Mouse (Mus musculus): ENCODE data around the gene Slc44a4. TPM values are rescaled to one million over a fixed set of nuclear protein-coding genes. Genes with fewer than 3 reads are reported as not detected.
"Not testable (repeated sequence)": the region's sequence is repeated elsewhere in the genome, so short reads cannot be mapped to it uniquely, and the experiment has no call there.

The Slc44a4 gene
- total RNA-seq, 2 experiments from 2014 or later: 0.55 to 0.66 TPM

DNA sequence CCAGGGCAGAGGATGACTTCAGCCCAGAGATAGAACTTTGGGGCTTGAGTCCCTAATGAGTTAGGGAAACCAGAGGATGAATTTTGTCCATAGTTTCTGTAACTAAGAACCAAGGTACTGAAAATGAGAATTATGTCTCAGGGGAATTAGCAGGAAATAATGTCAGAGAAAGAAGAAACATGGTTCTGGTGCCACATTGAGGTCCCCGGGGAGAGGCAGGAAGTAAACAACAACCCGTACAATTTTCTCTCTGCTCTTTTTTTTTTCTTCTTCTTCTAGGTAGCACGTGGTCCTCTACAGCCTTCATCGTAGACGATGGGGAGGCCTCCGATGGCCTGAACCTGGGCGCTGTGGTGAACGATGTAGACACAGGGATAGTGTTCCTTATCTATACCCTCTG is 18.0 kb downstream of the Slc44a4 start:
- no peak for DNase-seq (ENCODE audit: low spot score in 2 of 2)
- intact Hi-C loops (cut with DNase I): no loop called here

- DNase-seq (ENCODE audit: low spot score in 2 of 2): peak in 1 of 2 experiments; percentile 18
- intact Hi-C loops (cut with DNase I): no loop called here
Measured at GRCm38 (mm10) chr17:34934031-34934430, 19.8 kb downstream of the Slc44a4 start.

- no peak for DNase-seq (ENCODE audit: low spot score in 2 of 2)
- intact Hi-C loops (cut with DNase I): no loop called here
Measured at GRCm38 (mm10) chr17:34934830-34935229, 20.6 kb downstream of the Slc44a4 start.

- no peak for DNase-seq (ENCODE audit: low spot score in 2 of 2)
- intact Hi-C loops (cut with DNase I): no loop called here
Measured at GRCm38 (mm10) chr17:34937960-34938505, 23.8 kb downstream of the Slc44a4 start.

GRCm38 (mm10) chr17:34941344-34942041 is 27.2 kb downstream of the Slc44a4 start:
- DNase-seq (ENCODE audit: low spot score in 2 of 2): no peak
- intact Hi-C loops (cut with DNase I): no loop called here

DNA sequence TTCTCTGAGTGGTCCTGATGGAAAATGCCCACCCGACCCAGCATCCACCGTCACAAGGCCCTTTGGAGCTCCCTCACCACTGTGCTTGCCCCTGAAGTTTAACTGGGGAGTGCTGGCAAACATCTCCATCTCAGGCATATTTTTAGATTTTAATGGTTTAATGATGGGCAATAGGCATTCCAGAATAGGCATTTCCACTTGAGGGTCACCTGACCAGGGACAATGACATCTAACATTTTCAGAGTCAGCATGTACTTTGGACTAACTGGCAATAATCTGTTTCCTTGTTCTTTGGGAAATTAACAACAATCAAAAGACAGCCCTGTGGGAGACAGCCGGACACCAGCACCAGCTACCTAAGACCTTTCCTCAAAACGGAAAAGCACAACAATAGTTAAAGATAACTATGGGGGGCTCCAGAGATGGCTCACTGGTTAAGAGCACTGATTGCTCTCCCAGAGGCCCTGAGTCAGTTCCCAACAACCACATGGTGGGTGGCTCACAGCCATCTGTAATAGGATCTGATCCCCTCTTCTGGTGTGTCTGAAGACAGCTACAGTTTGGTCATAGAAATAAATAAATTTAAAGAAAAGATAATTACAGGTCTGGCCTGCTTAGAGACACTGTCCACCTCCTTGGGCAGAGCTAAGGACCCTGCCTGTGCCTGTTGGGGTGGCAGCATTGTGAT is 29.0 kb downstream of the Slc44a4 start:
- intact Hi-C loops (cut with DNase I): no loop called here
- no peak for DNase-seq (ENCODE audit: low spot score in 2 of 2)

- intact Hi-C loops (cut with DNase I): no loop called here
Measured at GRCm38 (mm10) chr17:34944362-34944761, 30.1 kb downstream of the Slc44a4 start.

DNA sequence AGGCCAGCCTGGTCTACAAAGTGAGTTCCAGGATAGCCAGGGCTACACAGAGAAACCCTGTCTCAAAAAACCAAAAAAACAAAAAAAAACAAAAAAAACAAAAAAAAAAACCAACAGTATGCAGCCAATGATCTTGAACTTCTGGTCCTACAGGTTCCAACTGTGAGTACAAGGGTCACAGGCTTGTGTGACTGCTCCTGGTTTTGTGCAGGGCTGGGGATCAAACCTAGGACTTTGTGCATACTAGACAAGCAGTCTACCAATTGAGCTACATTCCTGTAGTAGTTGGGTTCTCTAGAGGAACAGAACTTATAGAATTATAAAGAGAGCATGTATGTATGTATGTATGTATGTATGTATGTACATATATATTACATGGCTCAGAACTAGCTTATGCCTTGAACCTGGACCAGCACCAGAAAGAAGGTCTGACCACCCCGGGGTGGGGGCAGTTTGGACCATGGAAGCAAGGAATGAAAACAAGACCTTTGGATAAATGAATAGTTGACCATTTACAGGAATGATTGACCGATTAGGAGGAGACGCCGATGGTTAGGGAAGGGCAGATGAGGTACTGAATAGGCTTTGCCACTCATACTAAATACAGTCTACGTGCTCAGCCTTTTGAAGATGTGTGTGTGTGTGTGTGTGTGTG is 32.3 kb downstream of the Slc44a4 start:
- DNase-seq (ENCODE audit: low spot score in 2 of 2): no peak
- intact Hi-C loops (cut with DNase I): loop anchor here (1.0 kb wide), 1 partner anchor 91 kb away; no protein-coding TSS in a partner anchor

More at GRCm38 (mm10) chr17:34944362-34944761, 30.1 kb downstream of the Slc44a4 start:
- no peak for DNase-seq (ENCODE audit: low spot score in 2 of 2)

- peak in 1 of 2 experiments; percentile 16 for DNase-seq (ENCODE audit: low spot score in 2 of 2)
- intact Hi-C loops (cut with DNase I): loop anchor here (1.0 kb wide), 1 partner anchor 92 kb away; no protein-coding TSS in a partner anchor
Measured at GRCm38 (mm10) chr17:34947606-34948005, 33.3 kb downstream of the Slc44a4 start.

GRCm38 (mm10) chr17:34948721-34949552 is 34.7 kb downstream of the Slc44a4 start:
- intact Hi-C loops (cut with DNase I); DNase-seq (ENCODE audit: low spot score in 2 of 2): not testable (repeated sequence)

GRCm38 (mm10) chr17:34949553-34949969 is 35.3 kb downstream of the Slc44a4 start:
- intact Hi-C loops (cut with DNase I): no loop called here

DNA sequence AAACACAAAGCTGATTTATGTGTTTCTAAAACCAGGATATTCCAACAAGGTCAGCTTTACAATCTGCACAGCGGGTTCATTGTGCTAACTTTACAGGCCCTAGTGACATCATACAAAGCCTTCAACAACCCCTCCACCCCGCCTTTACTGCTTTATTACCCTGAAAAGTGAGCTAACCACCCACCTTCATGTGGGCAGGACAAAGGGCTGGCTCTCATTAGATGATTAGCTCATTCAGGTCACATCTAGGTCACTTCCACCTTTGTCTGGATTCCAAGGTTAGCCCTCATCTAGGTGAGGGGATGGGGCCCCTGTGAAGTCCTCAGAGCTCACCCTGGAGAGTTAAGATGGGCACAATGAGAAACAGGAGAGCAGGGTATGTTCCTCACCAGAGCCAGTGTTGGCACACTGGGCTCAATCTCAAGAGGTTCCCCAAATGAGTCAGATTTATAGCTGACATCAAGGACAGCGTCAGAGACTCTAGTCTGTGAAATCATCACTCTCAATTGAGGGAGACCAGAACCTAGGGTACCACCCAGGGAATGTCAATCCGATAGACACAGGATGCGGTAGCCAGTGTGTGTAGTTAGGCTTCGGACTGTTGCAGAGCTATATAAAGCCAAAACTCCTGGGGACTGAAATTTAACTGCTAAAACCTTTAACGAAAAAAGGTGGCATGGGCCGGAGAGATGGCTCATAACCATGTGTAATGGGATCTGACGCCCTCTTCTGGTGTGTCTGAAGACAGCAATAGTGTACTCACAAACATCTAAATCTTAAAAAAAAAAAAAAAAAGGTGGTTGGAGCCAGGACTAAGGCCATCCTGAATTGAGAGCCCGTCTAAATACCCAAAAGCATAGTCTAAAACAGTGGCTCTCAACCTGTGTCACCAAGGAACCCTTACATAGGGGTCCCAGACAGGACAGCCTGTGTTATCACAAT is 36.5 kb downstream of the Slc44a4 start:
- DNase-seq (ENCODE audit: low spot score in 2 of 2): no peak
- intact Hi-C loops (cut with DNase I): no loop called here

More at GRCm38 (mm10) chr17:34949553-34949969, 35.3 kb downstream of the Slc44a4 start:
- no peak for DNase-seq (ENCODE audit: low spot score in 2 of 2)

GRCm38 (mm10) chr17:34951636-34952377 is 37.5 kb downstream of the Slc44a4 start:
- intact Hi-C loops (cut with DNase I): loop anchor here (1.0 to 2.0 kb wide), 3 partner anchors 21 to 53 kb away; partner anchors contain the start of genes C2, Ehmt2, Lsm2 and Neu1
- peak; percentile 43 to 64 for DNase-seq (ENCODE audit: low spot score in 2 of 2)

- intact Hi-C loops (cut with DNase I): loop anchor here (1.0 to 2.0 kb wide), 3 partner anchors 21 to 54 kb away; partner anchors contain the start of genes C2, Ehmt2, Lsm2 and Neu1
- peak; percentile 74 to 76 for DNase-seq (ENCODE audit: low spot score in 2 of 2)
Measured at GRCm38 (mm10) chr17:34952378-34953040, 38.2 kb downstream of the Slc44a4 start.

DNA sequence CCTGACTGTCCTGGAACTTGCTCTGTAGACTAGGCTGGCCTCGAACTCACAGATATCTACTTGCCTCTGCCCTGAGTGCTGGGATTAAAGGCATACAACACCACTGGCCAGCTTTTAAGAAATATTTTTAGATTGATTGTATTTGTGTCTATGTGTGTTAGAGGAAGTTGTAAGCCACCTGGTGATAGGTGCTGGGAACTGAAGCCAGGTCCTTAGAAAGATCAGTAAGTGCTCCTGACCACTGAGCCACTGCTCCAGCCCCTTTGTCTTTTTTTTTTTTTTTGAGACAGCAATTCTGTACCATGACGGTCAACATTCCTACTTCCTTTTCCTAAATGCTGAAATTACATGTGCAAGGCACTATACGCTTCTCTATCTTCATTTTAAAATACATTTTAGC is 39.0 kb downstream of the Slc44a4 start:
- DNase-seq (ENCODE audit: low spot score in 2 of 2): no peak
- intact Hi-C loops (cut with DNase I): loop anchor here (2.0 kb wide), 1 partner anchor 54 kb away; the partner anchor contains the start of genes C2 and Ehmt2

GRCm38 (mm10) chr17:34953904-34954303 is 39.6 kb downstream of the Slc44a4 start:
- DNase-seq (ENCODE audit: low spot score in 2 of 2): no peak
- intact Hi-C loops (cut with DNase I): loop anchor here (2.0 kb wide), 1 partner anchor 55 kb away; the partner anchor contains the start of genes C2 and Ehmt2

DNA sequence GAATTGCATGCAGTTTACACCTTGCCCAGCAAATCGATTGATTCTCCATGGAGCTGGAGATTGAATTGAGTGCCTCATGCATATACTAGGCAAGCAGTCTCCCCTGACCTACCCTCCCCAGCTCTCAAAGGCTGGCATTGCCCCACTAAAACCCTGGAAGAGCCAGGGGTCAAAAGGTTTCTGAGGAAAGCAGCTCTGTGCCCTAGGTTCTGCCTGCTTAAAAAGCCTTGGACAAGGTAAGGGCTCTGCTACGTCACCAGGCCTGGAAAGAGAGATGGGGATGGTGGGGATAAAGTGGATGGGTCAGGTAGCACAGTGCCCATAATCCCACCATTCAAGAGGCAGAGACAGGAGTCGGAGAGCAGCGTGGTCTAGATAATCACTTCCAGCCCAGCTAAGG is 40.6 kb downstream of the Slc44a4 start:
- intact Hi-C loops (cut with DNase I): no loop called here
- DNase-seq (ENCODE audit: low spot score in 2 of 2): no peak

Measured in left cerebral cortex, postnatal 25 days (tissue).